ENCODE assay signal across 8 mouse cellular contexts in the genomic region with DNA sequence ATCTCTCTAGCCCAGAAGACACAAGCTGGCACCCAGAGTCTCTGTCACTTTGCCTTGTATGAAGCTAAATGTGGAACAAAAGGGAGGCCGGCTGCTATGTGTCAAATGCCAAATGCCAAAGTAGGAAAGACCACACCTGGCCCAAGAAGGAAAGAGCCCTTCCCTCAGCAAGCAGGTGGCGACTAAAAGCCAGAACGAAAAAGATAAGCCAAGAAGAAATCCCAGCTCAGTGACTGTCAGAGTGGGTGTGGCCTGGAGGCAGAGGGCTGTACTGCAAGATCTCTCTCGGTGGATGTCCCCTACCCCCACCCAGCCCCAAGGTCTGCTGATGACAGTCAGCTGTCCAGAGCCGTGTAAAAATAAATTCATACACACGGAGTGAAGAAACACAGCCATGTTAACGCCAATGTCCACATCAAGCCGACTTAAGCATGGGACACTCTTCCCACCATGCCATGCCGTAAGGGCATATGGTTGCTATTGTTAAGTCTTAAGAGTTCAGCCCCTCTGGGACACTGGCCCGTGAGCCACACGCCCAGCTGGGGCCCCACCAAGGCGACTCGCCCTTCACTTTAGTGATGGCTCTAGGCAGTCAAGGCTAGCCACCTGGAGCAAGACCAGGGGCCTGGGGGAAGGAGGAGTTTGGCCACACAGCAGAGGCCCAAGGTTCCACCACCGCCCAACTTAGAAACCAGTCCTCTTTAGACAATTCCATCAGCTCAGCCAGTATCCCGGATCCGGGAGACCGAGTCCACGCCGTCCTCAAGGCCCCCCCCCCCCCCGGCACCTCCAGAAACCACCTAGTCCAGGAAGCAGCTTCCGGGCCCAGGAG. TPM values are rescaled to one million over a fixed set of nuclear protein-coding genes. Genes with fewer than 3 reads are reported as not detected.
DNase-seq lines count a peak whose midpoint lies in the region; ATAC-seq lines count a peak whose summit lies in the region.

No protein-coding gene starts in this region.

- WGBS in forebrain, embryonic 12.5 days = 8% methylated on average over 21 of the region's 21 CpGs
- WGBS in macrophage (ENCODE audit: missing documents) = 4% methylated on average over 20 of the region's 21 CpGs
- 2% methylated on average over 21 of the region's 21 CpGs for WGBS in stomach, embryonic 16.5 days

- no peaks in the 10 kb centered on the region for H3K9me3 ChIP-seq in forebrain, embryonic 12.5 days
- H3K9me3 ChIP-seq in stomach, embryonic 16.5 days (replicated peaks; ENCODE audit: control insufficient read depth, low read length) = no peaks in the 10 kb centered on the region

- H3K27ac ChIP-seq in forebrain, embryonic 12.5 days = peak overlapping the region; percentile 94
- H3K27ac ChIP-seq in macrophage = peak overlapping the region; percentile 70
- peak overlapping the region; percentile 99 for H3K27ac ChIP-seq in stomach, embryonic 16.5 days (ENCODE audit: low read length)

- H3K36me3 ChIP-seq in forebrain, embryonic 12.5 days (replicated peaks) = peaks cover 35% of the 10 kb centered on the region
- peaks cover 5% of the 10 kb centered on the region; the same call in 1 of the 2 replicates for H3K36me3 ChIP-seq in macrophage (ENCODE audit: inconsistent target)
- H3K36me3 ChIP-seq in stomach, embryonic 16.5 days (ENCODE audit: control insufficient read depth, insufficient read depth, low read length) = peaks cover 18% of the 10 kb centered on the region; the same call in 1 of the 2 replicates

- H3K4me2 ChIP-seq in forebrain, embryonic 12.5 days = peak overlapping the region; percentile 85
- peak overlapping the region; percentile 96 for H3K4me2 ChIP-seq in stomach, embryonic 16.5 days (ENCODE audit: low read depth, low read length)

- peaks cover 53% of the 10 kb centered on the region for H3K4me1 ChIP-seq in forebrain, embryonic 12.5 days
- peaks cover 63% of the 10 kb centered on the region for H3K4me1 ChIP-seq in stomach, embryonic 16.5 days (ENCODE audit: control insufficient read depth, insufficient read depth, low read length)

- peaks cover 11% of the 10 kb centered on the region for H3K27me3 ChIP-seq in forebrain, embryonic 12.5 days
- H3K27me3 ChIP-seq in stomach, embryonic 16.5 days (ENCODE audit: control insufficient read depth, insufficient read depth, low read length) = no peaks in the 10 kb centered on the region

- intact Hi-C loops in heart, postnatal 25 days (cut with DNase I) = no loop called here

- ATAC-seq in forebrain, embryonic 12.5 days (ENCODE audit: low FRiP score) = peak; percentile 31
- ATAC-seq in stomach, embryonic 16.5 days (ENCODE audit: insufficient read depth, low FRiP score) = no peak

- H3K79me2 ChIP-seq in macrophage (ENCODE audit: inconsistent target) = peaks cover 56% of the 10 kb centered on the region

- H3K9ac ChIP-seq in forebrain, embryonic 12.5 days = peak overlapping the region; percentile 100
- peak overlapping the region; percentile 100 for H3K9ac ChIP-seq in stomach, embryonic 16.5 days (ENCODE audit: low read length)

- peak overlapping the region; percentile 97 for H3K4me3 ChIP-seq in forebrain, embryonic 12.5 days (replicated peaks)
- peak overlapping the region; percentile 78 for H3K4me3 ChIP-seq in macrophage (ENCODE audit: inconsistent target)
- peak overlapping the region; percentile 96 for H3K4me3 ChIP-seq in stomach, embryonic 16.5 days (replicated peaks; ENCODE audit: low read length)

- DNase-seq in heart, adult 11 months = peak; percentile 97
- DNase-seq in heart, postnatal 25 days (ENCODE audit: low spot score) = no peak
- DNase-seq in NIH3T3 (ENCODE audit: low read depth) = peak; percentile 55
- DNase-seq in induced T-regulatory cell, adult 2 months (ENCODE audit: low read depth) = peak; percentile 71
- DNase-seq in urinary bladder, postnatal 10 days (ENCODE audit: low spot score) = no peak

RNA-seq across cellular contexts. Expression of gene Akt1, which starts 1.7 kb away (rescaled TPM):
- 100 to 1,000 TPM; 206 to 215 TPM for total RNA-seq in heart, postnatal 25 days (2021)
- 47.0 and 71.6 TPM in 2 replicates for polyA plus RNA-seq in forebrain, embryonic 12.5 days (2016; fragmentation: Nextera tagmentation; extraction: Ambion mirVana)
- 100 to 1,000 TPM in 20 of 26 experiments, 10 to 100 TPM in 6; 46.0 to 331 (median 122) TPM for total RNA-seq in macrophage (2018; cell fraction: chromatin; rRNA removed)
- total RNA-seq in macrophage (2018; cell fraction: cytosol; rRNA removed) = 100 to 1,000 TPM in 25 of 26 experiments, 10 to 100 TPM in 1; 98.0 to 240 (median 160) TPM
- total RNA-seq in macrophage (2018; cell fraction: nucleus; rRNA removed) = 100 to 1,000 TPM in 16 of 26 experiments, 10 to 100 TPM in 10; 69.7 to 196 (median 103) TPM
- polyA plus RNA-seq in macrophage (2018) = 174 to 203 TPM (median 184 TPM) in 3 replicates
- polyA plus RNA-seq in stomach, embryonic 16.5 days (2015; fragmentation: Nextera tagmentation; extraction: Ambion mirVana) = 50.7 and 52.8 TPM in 2 replicates

RNA-seq across cellular contexts. Expression of gene Zbtb42, which starts 5.7 kb away (rescaled TPM):
- total RNA-seq in heart, postnatal 25 days (2021) = 1 to 10 TPM; 6.4 to 6.7 TPM
- polyA plus RNA-seq in forebrain, embryonic 12.5 days (2016; fragmentation: Nextera tagmentation; extraction: Ambion mirVana) = 4.6 and 5.1 TPM in 2 replicates
- 1 to 10 TPM in 19 of 26 experiments, under 1 TPM in 6, not detected in 1; 0.33 to 9.8 (median 1.9) TPM for total RNA-seq in macrophage (2018; cell fraction: chromatin; rRNA removed)
- total RNA-seq in macrophage (2018; cell fraction: cytosol; rRNA removed) = 10 to 100 TPM in 1 of 26 experiments, 1 to 10 TPM in 25; 1.1 to 13.8 (median 3.6) TPM
- total RNA-seq in macrophage (2018; cell fraction: nucleus; rRNA removed) = 10 to 100 TPM in 2 of 26 experiments, 1 to 10 TPM in 24; 1.0 to 13.1 (median 3.1) TPM
- polyA plus RNA-seq in macrophage (2018) = 3.2 to 4.7 TPM (median 3.5 TPM) in 3 replicates
- 9.7 and 12.2 TPM in 2 replicates for polyA plus RNA-seq in stomach, embryonic 16.5 days (2015; fragmentation: Nextera tagmentation; extraction: Ambion mirVana)

RNA-seq across cellular contexts. Expression of gene Siva1, which starts 28.5 kb away (rescaled TPM):
- total RNA-seq in heart, postnatal 25 days (2021) = 10 to 100 TPM; 29.5 to 35.7 TPM
- 151 and 173 TPM in 2 replicates for polyA plus RNA-seq in forebrain, embryonic 12.5 days (2016; fragmentation: Nextera tagmentation; extraction: Ambion mirVana)
- total RNA-seq in macrophage (2018; cell fraction: chromatin; rRNA removed) = 10 to 100 TPM in 9 of 26 experiments, 1 to 10 TPM in 16, not detected in 1; 1.1 to 26.5 (median 6.5) TPM
- total RNA-seq in macrophage (2018; cell fraction: cytosol; rRNA removed) = 10 to 100 TPM; 12.1 to 26.8 (median 20.1) TPM
- total RNA-seq in macrophage (2018; cell fraction: nucleus; rRNA removed) = 10 to 100 TPM in 11 of 26 experiments, 1 to 10 TPM in 15; 2.3 to 45.8 (median 8.3) TPM
- 5.6 to 43.8 TPM (median 19.5 TPM) in 3 replicates for polyA plus RNA-seq in macrophage (2018)
- polyA plus RNA-seq in stomach, embryonic 16.5 days (2015; fragmentation: Nextera tagmentation; extraction: Ambion mirVana) = 152 and 171 TPM in 2 replicates

RNA-seq across cellular contexts. Expression of gene Cep170b, which starts 47.3 kb away (rescaled TPM):
- total RNA-seq in heart, postnatal 25 days (2021) = 1 to 10 TPM; 7.7 to 9.8 TPM
- 14.4 and 16.3 TPM in 2 replicates for polyA plus RNA-seq in forebrain, embryonic 12.5 days (2016; fragmentation: Nextera tagmentation; extraction: Ambion mirVana)
- total RNA-seq in macrophage (2018; cell fraction: chromatin; rRNA removed) = 10 to 100 TPM in 11 of 26 experiments, 1 to 10 TPM in 15; 1.3 to 34.8 (median 7.2) TPM
- total RNA-seq in macrophage (2018; cell fraction: cytosol; rRNA removed) = 10 to 100 TPM in 1 of 26 experiments, 1 to 10 TPM in 25; 2.0 to 10.2 (median 6.0) TPM
- total RNA-seq in macrophage (2018; cell fraction: nucleus; rRNA removed) = 10 to 100 TPM in 6 of 26 experiments, 1 to 10 TPM in 20; 2.8 to 17.8 (median 7.1) TPM
- 3.1 to 9.1 TPM (median 4.7 TPM) in 3 replicates for polyA plus RNA-seq in macrophage (2018)
- polyA plus RNA-seq in stomach, embryonic 16.5 days (2015; fragmentation: Nextera tagmentation; extraction: Ambion mirVana) = 19.8 and 21.9 TPM in 2 replicates

RNA-seq across cellular contexts. Expression of gene Adssl1, which starts 53.1 kb away (rescaled TPM):
- 100 to 1,000 TPM; 147 TPM for total RNA-seq in heart, postnatal 25 days (2021)
- 2.0 and 2.8 TPM in 2 replicates for polyA plus RNA-seq in forebrain, embryonic 12.5 days (2016; fragmentation: Nextera tagmentation; extraction: Ambion mirVana)
- total RNA-seq in macrophage (2018; cell fraction: chromatin; rRNA removed) = 10 to 100 TPM in 13 of 26 experiments, 1 to 10 TPM in 13; 2.6 to 59.5 (median 10.7) TPM
- total RNA-seq in macrophage (2018; cell fraction: cytosol; rRNA removed) = 10 to 100 TPM in 25 of 26 experiments, 1 to 10 TPM in 1; 9.8 to 60.0 (median 28.1) TPM
- total RNA-seq in macrophage (2018; cell fraction: nucleus; rRNA removed) = 10 to 100 TPM in 14 of 26 experiments, 1 to 10 TPM in 12; 5.0 to 69.9 (median 11.8) TPM
- 33.0 to 157 TPM (median 71.6 TPM) in 3 replicates for polyA plus RNA-seq in macrophage (2018)
- polyA plus RNA-seq in stomach, embryonic 16.5 days (2015; fragmentation: Nextera tagmentation; extraction: Ambion mirVana) = 2.7 and 10.3 TPM in 2 replicates

Comparison
In these comparisons a context has a peak if more than half of its experiments do, and no peak if none do; other contexts are left out.
1. DNase-seq: peak in heart, adult 11 months (single experiment), NIH3T3 (single experiment) and induced T-regulatory cell, adult 2 months (single experiment); none in heart, postnatal 25 days (single experiment) and urinary bladder, postnatal 10 days (single experiment).
2. Peak in every context shown above with its lines, with median percentiles within 50 percentile points of each other: H3K27ac ChIP-seq and H3K4me3 ChIP-seq.